Mouse (Mus musculus) macrophage (primary cell): ENCODE measurements around the gene Gli3. TPM values are rescaled to one million over a fixed set of nuclear protein-coding genes. Genes with fewer than 3 reads are reported as not detected.

ENCODE experiments used
- H3K27ac ChIP-seq: fragments of 350-480 bp; formaldehyde crosslinking; 2 replicates; pipeline ENCODE4 v1.9.0; 2021
- H3K36me3 ChIP-seq: fragments of 350-480 bp; formaldehyde crosslinking; 2 replicates; pipeline ENCODE4 v1.9.0; 2021; ENCODE audit errors: inconsistent target
- H3K4me3 ChIP-seq: fragments of 350-480 bp; formaldehyde crosslinking; 2 replicates; pipeline ENCODE4 v1.9.0; 2021; ENCODE audit errors: inconsistent target
- H3K79me2 ChIP-seq: fragments of 350-480 bp; formaldehyde crosslinking; 2 replicates; pipeline ENCODE4 v1.9.0; 2021; ENCODE audit errors: inconsistent target
- WGBS: methylation state at CpG from one replicate; pipeline ENCODE4 v1.1.7; 2026; ENCODE audit warnings: inconsistent platforms; ENCODE audit not compliant: missing documents; 5-methylcytosine and 5-hydroxymethylcytosine counted together
- polyA plus RNA-seq: library from polyadenylated mRNA; stranded (reverse); fragments of 250-400 nt; gene quantifications from 3 replicates; pipeline ENCODE4 v1.2.4, GENCODE M21; 2018; ENCODE audit warnings: inconsistent platforms

Gli3 gene
- polyA plus RNA-seq, 1 experiment from 2014 or later: not detected

GRCm38 (mm10) chr13:15617423-15617822 lies 154.4 kb downstream of the Gli3 start:
- Histone ChIP-seq H3K27ac (no peak overlapping the region), H3K36me3 (no peaks in the 10 kb centered on the region), H3K79me2 (no peaks in the 10 kb centered on the region), H3K4me3 (no peak overlapping the region)
- WGBS: 98% methylated on average over 3 of the region's 3 CpGs

- Histone ChIP-seq H3K27ac (no peak overlapping the region), H3K36me3 (no peaks in the 10 kb centered on the region), H3K79me2 (no peaks in the 10 kb centered on the region), H3K4me3 (no peak overlapping the region)
- WGBS: 88% methylated on average over 5 of the region's 5 CpGs
These were observed 155.1 kb downstream of the Gli3 start for GRCm38 (mm10) chr13:15618051-15618692.

GRCm38 (mm10) chr13:15621009-15621408 lies 158.0 kb downstream of the Gli3 start:
- WGBS: 91% methylated on average over 7 of the region's 7 CpGs

DNA sequence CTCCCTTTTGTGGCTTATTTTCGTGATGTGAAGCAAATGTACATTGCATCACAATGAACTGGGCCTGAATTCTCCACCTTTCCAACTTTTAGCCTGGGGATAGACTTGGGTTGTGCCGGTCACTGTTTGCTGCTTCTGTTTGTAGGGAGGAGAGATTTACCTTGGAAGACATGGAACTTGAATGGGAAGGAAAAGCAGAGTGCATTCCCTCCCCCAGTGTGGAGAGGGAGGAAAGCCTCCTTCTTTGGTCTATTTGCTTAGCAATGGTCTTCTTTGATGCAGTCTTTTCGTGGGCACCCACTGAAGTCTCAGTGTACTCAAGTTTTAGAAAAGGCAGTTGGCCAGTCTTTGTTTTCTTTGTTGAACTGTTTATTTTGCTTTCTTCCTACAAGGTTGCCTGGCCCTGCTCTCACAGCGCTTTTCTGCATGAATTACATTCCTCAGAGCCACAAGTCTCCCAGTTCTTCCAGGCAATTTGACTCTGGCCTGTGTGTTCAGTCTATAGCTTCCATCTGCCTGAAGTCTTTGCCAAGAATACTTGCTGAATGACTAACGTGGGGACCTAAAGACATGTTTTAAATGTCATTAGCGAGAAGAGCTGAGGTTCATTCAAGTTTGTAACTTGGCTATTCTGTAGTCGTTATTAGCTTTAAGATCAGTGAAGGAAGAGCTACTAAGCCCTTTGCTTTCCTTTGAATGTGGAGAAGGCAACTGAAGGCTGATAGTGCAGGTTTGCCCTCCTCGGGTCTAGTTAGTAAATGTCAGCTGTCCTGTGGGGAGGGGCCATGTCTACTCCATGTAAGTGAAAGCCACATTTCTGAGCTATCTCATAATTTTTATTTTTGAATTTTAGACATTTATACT lies 161.7 kb downstream of the Gli3 start:
- 89% methylated on average over 8 of the region's 8 CpGs for WGBS

More at GRCm38 (mm10) chr13:15621009-15621408, 158.0 kb downstream of the Gli3 start:
- no peak overlapping the region for H3K27ac ChIP-seq
- no peaks in the 10 kb centered on the region for H3K36me3 ChIP-seq
- H3K4me3 ChIP-seq: no peak overlapping the region
- no peaks in the 10 kb centered on the region for H3K79me2 ChIP-seq

GRCm38 (mm10) chr13:15641548-15641947 lies 178.5 kb downstream of the Gli3 start:
- Histone ChIP-seq H3K79me2 (no peaks in the 10 kb centered on the region), H3K4me3 (no peak overlapping the region), H3K36me3 (no peaks in the 10 kb centered on the region), H3K27ac (no peak overlapping the region)
- WGBS: 83% methylated on average over 1 of the region's 1 CpGs

More for the DNA sequence above, 161.7 kb downstream of the Gli3 start:
- H3K27ac ChIP-seq: no peak overlapping the region
- H3K4me3 ChIP-seq: no peak overlapping the region
- H3K79me2 ChIP-seq: no peaks in the 10 kb centered on the region
- H3K36me3 ChIP-seq: no peaks in the 10 kb centered on the region

GRCm38 (mm10) chr13:15660502-15660901 lies 197.5 kb downstream of the Gli3 start:
- Histone ChIP-seq H3K4me3 (no peak overlapping the region), H3K27ac (no peak overlapping the region), H3K36me3 (no peaks in the 10 kb centered on the region), H3K79me2 (no peaks in the 10 kb centered on the region)
- 30% methylated on average over 5 of the region's 5 CpGs for WGBS

GRCm38 (mm10) chr13:15662375-15662774 lies 199.3 kb downstream of the Gli3 start:
- WGBS: 95% methylated on average over 10 of the region's 10 CpGs
- H3K4me3 ChIP-seq: no peak overlapping the region
- H3K79me2 ChIP-seq: no peaks in the 10 kb centered on the region
- H3K36me3 ChIP-seq: no peaks in the 10 kb centered on the region
- H3K27ac ChIP-seq: no peak overlapping the region

- Histone ChIP-seq H3K36me3 (no peaks in the 10 kb centered on the region), H3K79me2 (no peaks in the 10 kb centered on the region), H3K27ac (no peak overlapping the region), H3K4me3 (no peak overlapping the region)
- WGBS: 93% methylated on average over 7 of the region's 7 CpGs
These were observed 201.7 kb downstream of the Gli3 start for GRCm38 (mm10) chr13:15664580-15665201.

DNA sequence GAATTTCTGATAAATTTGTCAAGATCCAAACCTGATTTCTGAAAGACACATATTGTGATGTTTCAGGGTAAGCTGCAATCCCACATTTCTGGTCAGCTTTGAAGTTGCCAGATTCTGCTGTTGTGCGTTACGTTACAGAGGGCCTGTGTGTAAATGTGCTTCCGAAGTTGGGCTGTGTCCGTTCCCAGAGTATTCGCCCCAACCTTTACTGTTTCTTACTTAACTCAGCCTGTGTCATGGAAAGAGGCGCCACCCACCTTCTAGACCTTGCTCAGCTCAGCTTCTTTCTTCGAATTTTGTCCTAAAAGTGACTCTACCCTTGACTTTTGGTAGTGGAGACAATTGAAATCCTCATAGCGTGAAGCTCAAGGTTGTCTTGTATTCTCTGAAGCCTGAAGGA lies 202.5 kb downstream of the Gli3 start:
- Histone ChIP-seq H3K36me3 (no peaks in the 10 kb centered on the region), H3K27ac (no peak overlapping the region), H3K4me3 (no peak overlapping the region), H3K79me2 (no peaks in the 10 kb centered on the region)
- 90% methylated on average over 8 of the region's 8 CpGs for WGBS

GRCm38 (mm10) chr13:15670144-15670961 lies 207.3 kb downstream of the Gli3 start:
- H3K79me2 ChIP-seq: no peaks in the 10 kb centered on the region
- 80% methylated on average over 9 of the region's 9 CpGs for WGBS

DNA sequence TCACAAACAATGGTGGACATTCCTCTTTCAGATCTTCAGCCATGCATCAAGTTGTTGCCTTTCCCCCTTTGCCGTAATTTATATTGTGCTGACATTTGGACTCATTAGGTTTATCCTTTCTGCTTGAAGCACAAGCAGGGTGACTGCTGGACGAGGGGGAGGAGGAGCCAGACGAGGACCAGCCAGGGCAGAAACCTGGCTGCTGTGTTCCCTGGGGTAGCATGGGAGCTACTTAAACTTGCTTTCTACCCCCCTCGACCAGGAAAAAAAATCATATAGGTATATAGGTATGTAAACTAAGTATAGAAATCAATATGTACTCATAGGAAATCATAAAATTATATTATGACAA lies 207.9 kb downstream of the Gli3 start:
- 83% methylated on average over 4 of the region's 4 CpGs for WGBS
- Histone ChIP-seq H3K4me3 (no peak overlapping the region), H3K79me2 (no peaks in the 10 kb centered on the region), H3K36me3 (no peaks in the 10 kb centered on the region), H3K27ac (no peak overlapping the region)

More at GRCm38 (mm10) chr13:15670144-15670961, 207.3 kb downstream of the Gli3 start:
- H3K27ac ChIP-seq: no peak overlapping the region
- H3K4me3 ChIP-seq: no peak overlapping the region
- no peaks in the 10 kb centered on the region for H3K36me3 ChIP-seq

DNA sequence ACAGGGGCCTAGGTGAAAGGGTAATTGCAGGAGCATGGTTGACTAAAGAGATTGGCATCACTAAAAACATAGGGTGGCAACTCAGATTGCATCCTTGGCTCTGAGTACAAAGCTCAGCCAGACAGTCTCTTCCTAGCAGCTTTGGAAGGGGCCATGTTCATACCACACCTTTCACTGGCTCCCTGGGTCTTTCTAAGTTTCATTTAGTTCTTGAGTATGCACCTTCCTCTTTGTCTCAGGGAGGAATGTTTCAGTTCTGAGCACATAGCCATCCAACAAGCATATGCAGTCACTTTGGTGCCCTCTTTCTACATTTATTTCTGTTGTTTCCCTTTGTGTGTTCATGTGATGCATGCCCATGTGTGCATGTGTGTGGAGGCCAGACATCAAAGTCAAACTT lies 212.4 kb downstream of the Gli3 start:
- no peaks in the 10 kb centered on the region for H3K79me2 ChIP-seq
- H3K4me3 ChIP-seq: no peak overlapping the region
- H3K36me3 ChIP-seq: no peaks in the 10 kb centered on the region
- no peak overlapping the region for H3K27ac ChIP-seq

DNA sequence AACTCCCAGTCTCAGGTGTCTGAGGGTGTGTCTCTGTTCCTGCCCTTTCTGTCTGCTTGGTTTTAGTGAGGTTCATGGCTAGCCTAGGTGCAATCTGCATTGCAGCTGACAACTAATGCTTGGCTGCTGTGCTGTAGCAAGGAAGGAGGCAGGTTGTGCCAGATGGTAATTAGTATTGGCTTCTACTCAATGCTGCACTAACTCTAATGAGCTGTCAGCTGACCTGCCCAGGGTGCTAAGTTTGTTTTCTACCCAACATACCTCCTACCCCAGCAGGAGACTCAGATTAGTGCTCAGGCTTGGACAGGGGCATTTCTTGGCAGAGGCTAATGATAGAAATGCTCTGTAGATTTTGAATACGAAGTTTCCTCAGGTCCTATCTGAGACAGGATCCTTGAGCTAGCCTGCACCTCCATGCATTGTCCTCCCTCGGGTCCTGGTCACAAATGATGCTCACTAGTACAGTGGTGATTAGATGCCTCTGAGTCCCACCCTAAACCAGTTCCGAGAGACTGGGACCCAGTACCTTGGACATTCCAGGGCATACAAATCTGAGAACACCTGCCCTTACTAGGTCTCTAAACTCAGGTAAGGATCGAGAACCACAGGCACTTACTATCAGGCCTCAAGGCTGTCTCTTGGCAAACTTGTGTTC lies 214.2 kb downstream of the Gli3 start:
- 86% methylated on average over 4 of the region's 4 CpGs for WGBS
- Histone ChIP-seq H3K27ac (no peak overlapping the region), H3K79me2 (no peaks in the 10 kb centered on the region), H3K4me3 (no peak overlapping the region), H3K36me3 (no peaks in the 10 kb centered on the region)

DNA sequence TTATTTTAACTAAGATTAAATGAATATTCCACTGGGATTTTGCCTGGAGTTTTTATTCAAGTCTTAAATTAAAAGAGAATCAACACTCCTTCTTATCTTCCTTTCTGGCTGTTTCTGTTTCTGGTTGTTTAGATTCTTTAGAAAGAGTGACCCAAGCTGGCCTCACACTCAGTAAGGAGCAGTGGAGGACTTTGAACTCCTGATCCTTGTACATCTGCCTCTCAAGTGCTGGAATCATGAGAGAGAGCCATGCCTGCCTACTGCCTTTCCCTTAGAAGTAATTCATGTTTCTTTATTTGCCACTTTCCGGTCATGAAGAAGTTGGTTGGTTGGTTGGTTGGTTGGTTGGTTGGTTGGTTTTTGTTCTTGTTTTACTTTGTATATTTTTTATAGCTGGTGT lies 218.5 kb downstream of the Gli3 start:
- no peak overlapping the region for H3K4me3 ChIP-seq
- H3K79me2 ChIP-seq: no peaks in the 10 kb centered on the region
- WGBS: 92% methylated on average over 1 of the region's 1 CpGs
- H3K27ac ChIP-seq: no peak overlapping the region
- no peaks in the 10 kb centered on the region for H3K36me3 ChIP-seq
